Mouse (Mus musculus) cerebellum, adult 18-20 months (tissue): ENCODE data around the gene Slc22a7.

Experiments
- DNase-seq, 2 experiments: peaks; one replicate each; pipeline ENCODE4 v3.0.0; 2021

Slc22a7 gene

DNA sequence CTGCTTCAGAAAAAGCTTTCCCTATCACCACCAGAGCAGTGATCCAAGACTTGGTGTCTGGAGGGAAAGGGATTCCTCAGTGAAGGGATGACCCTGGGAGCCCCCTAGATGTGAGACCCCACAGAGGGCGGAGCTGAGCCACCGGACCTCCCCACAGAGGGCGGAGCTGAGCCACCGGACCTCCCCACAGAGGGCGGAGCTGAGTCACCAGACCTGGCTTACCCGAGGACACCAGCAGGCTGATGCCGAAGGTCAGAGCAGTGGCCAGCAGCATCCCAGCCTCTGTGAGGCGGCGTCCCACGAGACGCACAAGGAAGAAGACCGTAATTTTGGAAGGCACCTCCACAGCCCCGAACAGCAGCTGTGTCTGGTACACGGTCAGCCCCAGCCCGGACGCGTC is 4.6 kb downstream of the Slc22a7 start:
- no peak for DNase-seq

DNA sequence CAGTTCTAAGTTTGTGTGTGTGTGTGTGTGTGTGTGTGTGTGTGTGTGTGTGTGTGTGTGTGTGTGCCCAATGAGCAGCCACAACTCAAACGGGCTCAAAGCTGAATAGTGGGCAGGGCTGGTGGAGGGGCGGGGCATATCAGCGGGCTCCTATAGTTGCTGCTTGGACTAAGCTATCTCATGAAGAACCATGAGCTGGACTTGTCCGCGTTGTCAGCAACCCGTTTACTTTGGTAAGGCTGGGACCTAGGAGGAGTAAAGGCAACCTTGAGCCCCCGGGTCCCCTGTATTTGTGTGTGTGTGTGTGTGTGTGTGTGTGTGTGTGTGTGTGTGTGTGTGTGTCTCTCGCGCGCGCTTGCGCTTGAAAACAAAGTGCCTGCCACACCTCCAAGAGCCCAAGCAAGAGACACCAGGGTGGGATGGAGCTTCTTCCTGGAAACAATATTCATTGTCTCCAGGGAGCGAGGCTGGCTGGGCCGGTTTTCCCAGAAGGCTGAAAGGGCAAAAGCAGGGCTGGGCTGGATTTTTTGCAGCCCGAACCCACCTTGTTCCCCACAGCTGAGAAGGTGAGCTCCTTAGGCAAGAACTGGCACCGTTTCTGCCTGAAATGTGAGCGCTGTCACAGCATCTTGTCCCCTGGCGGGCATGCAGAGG is 9.4 kb downstream of the Slc22a7 start, which contains the start of gene Crip3:
TSS of gene Crip3 (plus strand) at position 166 of the 654 bp plus-strand sequence.
- DNase-seq, result no peak

DNA sequence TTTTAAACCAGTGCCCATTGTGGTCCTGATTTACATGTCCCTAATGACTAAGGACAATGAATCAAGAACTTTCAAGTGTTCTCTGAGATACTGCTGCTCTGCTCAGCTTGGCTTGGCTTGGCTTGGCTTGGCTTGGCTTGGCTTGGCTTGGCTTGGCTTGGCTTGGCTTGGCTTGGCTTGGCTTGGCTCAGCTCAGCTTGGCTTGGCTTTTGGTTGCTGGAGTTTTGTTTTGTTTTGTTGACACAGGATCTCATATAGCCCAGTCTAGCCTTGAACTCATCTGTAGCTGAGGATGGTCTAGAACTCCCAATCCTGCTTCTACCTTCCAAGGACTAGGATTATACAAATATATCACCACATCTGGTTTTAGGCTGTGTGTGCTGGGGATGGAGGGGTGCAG is 11.8 kb downstream of the Slc22a7 start:
- DNase-seq, result no peak

DNA sequence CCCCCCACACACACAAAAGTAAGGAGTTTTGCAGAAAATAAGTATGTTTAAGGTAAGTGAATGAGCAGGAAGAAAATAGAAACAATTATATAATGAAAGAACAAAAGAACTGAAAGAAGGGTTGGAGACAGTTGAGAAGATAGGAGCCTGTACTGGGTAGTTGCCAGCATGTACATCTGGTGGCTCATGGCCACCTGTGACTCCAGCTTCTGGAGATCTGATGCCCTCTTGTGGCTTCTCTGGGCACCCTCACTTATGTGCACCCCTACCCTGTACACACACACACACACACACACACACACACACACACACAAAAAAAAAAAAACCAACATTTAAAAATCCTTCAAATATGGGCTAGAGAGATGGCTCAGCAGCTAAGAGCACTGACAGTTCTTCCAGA is 18.5 kb downstream of the Slc22a7 start:
- no peak for DNase-seq

DNA sequence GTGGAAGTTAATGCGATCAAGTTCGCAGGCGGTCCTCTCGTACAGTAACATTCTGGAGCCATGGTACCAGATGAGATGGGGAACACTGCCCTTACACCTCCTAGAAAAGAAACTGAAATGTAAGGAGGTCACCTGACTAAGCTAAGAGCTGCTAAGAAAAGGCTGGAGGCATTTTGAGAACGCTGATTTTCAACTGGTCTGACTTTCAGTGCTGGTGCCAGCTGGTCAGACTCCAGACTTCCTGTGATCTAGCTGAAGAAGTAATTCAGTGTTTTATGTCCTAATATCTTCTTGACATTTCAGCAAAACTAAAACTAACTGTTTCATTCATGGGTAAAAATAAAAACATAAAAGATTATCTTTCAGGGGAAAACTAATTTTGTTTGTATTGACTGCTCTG is 19.6 kb downstream of the Slc22a7 start:
- DNase-seq, result no peak

DNA sequence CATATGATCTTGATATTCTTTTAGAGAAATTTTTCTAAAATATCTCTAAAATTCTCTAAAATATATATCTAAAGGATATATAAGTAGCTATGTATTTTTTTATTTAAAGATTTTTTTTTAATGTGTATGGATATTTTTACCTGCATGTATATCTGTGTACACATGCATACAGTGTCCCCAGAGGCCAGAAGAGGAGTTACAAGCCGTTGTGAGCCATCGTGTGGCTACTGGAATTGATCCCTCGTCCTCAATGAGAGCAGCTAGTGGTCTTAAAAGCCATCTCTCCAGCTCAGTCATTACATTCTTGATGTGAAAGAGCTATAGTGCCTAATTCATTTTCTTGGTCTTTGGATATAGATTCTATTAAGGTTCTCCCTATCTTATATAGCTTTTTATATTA is 29.8 kb downstream of the Slc22a7 start:
- DNase-seq, result peak in 1 of 2 experiments; percentile 29

DNA sequence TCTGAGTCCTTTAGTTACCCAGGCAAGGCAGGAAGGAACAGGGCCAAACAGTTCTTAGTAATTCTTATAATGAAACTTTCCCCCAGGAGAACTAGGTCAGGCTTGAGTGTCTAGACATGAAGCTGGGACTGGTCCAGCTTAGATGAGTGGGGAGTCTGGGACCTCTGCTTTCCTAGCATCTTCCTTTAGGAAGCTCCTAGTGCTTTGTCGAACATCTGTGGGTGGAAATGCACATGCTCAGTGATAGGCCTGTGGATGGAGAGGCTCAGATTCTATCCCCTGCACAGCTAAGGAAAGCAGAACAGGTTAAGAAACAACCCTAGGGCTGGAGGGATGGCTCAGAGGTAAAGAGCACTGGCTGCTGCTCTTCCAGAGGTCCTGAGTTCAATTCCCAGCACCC is 43.6 kb downstream of the Slc22a7 start:
- DNase-seq, result no peak

DNA sequence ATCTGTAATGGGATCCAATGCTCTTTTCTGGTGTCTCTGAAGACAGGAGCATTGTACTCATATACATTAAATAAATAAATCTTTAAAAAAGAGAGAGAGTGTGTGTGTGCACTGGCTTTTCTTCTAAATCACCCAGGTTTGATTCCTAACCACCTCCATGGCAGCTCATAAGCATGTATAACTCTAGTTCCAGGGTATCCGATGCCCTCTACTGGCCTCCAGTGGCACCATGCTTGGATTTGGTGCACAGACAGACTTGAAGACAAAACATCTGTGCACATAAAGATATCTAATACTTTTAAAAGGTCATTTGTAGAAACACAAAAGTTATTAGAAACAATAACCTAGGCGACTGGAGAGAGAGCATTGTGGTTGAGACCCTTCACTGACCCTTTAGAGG is 45.2 kb downstream of the Slc22a7 start:
- DNase-seq, result peak; percentile 27 to 48

DNA sequence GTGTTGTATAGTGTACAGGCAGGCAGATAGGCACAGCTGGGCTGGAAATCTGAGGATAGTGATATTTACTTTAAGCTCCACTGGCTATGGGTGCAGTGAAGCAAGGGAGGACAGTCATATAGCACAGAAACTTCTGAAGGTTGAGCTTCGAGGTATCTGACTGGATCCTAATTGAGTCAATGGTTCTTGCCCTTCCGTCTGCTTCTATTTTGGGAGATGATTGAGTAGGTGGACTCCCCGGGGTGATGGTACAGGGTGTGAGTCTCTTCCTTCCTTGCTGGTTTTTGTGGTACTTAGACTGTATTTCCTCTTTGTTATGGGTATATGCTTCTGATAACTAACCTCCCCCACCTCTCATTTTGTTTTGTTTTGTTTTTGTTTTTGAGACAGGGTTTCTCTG is 50.1 kb downstream of the Slc22a7 start:
- no peak for DNase-seq

DNA sequence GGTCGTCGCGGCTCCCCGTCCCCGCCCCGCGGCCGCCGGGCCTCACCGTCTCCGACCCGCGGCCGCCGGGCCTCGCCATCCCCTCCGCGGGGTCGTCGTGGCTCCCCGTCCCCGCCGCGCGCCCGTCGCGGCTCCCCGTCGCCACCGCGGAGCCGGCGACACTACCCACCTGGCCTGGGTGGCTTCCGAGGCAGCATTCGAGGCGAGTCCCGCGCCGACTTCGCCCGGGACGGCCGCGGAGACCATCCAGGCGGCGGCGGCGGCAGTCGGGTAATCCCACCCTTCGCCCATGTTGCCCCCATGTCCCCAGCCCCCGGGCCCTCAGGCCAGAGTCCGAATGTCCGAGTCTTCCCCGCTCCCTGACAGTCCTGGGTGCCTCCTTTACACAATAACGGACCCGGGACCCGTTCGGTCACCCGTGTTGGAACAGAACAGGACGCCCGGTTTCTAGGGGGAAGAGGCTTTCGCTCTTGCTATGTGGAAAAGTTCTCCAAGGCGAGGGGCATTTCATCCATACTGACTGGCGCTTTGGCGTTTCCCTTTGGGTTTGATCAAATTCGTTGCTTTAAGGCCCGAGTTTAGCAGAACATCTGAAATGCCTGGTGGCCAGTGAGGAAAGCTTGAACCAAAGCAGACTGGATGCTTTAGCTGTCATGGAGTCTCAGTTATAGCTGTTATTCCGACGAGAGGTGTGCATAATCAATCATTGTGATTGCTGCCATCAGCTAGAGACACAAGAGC is 54.0 kb downstream of the Slc22a7 start:
- peak; percentile 22 to 55 for DNase-seq

DNA sequence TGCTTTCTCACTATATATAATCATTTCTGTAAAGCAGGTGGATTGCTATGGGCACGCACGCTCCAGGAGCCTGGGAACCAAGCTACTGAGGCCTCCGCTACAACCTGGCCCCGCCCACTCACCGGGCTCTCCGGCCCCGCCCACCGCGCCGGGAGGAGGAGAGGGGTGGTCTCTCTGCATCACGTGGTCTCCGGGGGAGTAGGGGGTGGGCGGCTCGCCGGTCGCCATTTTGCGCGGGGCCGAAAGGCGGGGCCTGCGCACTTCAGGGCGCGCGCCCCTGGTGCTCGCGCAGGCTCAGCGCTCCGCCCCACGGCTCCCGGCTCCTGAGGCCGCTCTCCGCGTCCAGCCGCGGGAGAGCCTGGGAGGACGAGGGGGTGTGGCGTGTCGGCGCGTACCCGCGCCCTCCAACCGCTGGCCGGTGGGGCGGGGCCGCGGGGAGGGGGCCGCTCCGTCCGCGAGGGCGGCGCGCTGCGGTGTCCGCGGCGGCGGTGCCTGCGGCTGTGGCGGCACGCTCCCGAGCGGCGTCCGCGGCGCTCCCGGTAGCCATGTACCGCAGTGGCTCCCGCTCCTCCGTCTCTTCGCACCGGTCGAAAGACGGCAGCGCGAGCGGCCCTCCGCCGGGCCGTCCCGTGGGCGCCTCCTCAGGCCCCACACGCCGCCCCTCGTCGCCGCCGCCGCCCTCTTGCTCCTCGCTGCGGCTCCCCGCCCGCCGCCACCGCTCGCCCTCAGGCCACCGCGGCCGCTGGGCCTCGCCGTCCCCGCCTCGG is 54.8 kb downstream of the Slc22a7 start, which contains the start of gene Zfp318:
TSS of gene Zfp318 (plus strand) at position 438 of the 767 bp plus-strand sequence.
- DNase-seq, result peak; percentile 96 to 97
